Mouse (Mus musculus) liver, adult 2 months (tissue): Measurements from ENCODE around the gene Cacna1c.

Experiments used
- CTCF ChIP-seq: fragments of 200-500 bp; IDR thresholded peaks from 2 replicates; pipeline ENCODE4 v1.5.1; 2011; ENCODE audit warnings: low read depth, low read length, control low read depth
- POLR2A ChIP-seq: fragments of 200-500 bp; IDR thresholded peaks from 2 replicates; pipeline ENCODE4 v1.6.1; 2011; ENCODE audit warnings: low read length, control low read depth; ENCODE audit not compliant: insufficient read depth; ENCODE audit errors: extremely low read depth

GRCm38 (mm10) chr6:118965577-118965976 is 230.6 kb downstream of the Cacna1c start:
- TF ChIP-seq POLR2A (no peak), CTCF (no peak)
